Mouse (Mus musculus): ENCODE measurements around the gene Hid1.
"Not testable (repeated sequence)": the region's sequence is repeated elsewhere in the genome, so short reads cannot be mapped to it uniquely, and the experiment has no call there.

The Hid1 gene

GRCm38 (mm10) chr11:115367395-115367944 is at the start of gene Hid1:
Hid1 (minus strand) TSS chr11:115367756.
- peak; percentile 72 to 82 for DNase-seq (ENCODE audit: low spot score in 2 of 2)

GRCm38 (mm10) chr11:115409556-115409955 is 42.0 kb upstream of the Hid1 start:
- no peak for DNase-seq (ENCODE audit: low spot score in 2 of 2)

- no peak for DNase-seq (ENCODE audit: low spot score in 2 of 2)
Observed at GRCm38 (mm10) chr11:115408266-115408920, 40.8 kb upstream of the Hid1 start.

- DNase-seq (ENCODE audit: low spot score in 2 of 2), result no peak
Observed at GRCm38 (mm10) chr11:115406858-115407401, 39.4 kb upstream of the Hid1 start.

GRCm38 (mm10) chr11:115405723-115406122 is 38.2 kb upstream of the Hid1 start:
- no peak for DNase-seq (ENCODE audit: low spot score in 2 of 2)

- DNase-seq (ENCODE audit: low spot score in 2 of 2), result peak; percentile 70 to 85
Observed at GRCm38 (mm10) chr11:115403338-115404124, 36.0 kb upstream of the Hid1 start, which contains the start of gene Mrpl58. Mrpl58 (plus strand) TSS chr11:115403752.

- DNase-seq (ENCODE audit: low spot score in 2 of 2), result no peak
Observed at GRCm38 (mm10) chr11:115400630-115401391, 33.3 kb upstream of the Hid1 start.

GRCm38 (mm10) chr11:115400126-115400525 is 32.6 kb upstream of the Hid1 start:
- no peak for DNase-seq (ENCODE audit: low spot score in 2 of 2)

GRCm38 (mm10) chr11:115398085-115398484 is 30.5 kb upstream of the Hid1 start:
- no peak for DNase-seq (ENCODE audit: low spot score in 2 of 2)

- no peak for DNase-seq (ENCODE audit: low spot score in 2 of 2)
Observed at GRCm38 (mm10) chr11:115393721-115394325, 26.3 kb upstream of the Hid1 start.

- DNase-seq (ENCODE audit: low spot score in 2 of 2), result no peak
Observed at GRCm38 (mm10) chr11:115391358-115391757, 23.8 kb upstream of the Hid1 start.

- not testable (repeated sequence) for DNase-seq (ENCODE audit: low spot score in 2 of 2)
Observed at GRCm38 (mm10) chr11:115386859-115387258, 19.3 kb upstream of the Hid1 start.

GRCm38 (mm10) chr11:115384587-115384986 is 17.0 kb upstream of the Hid1 start:
- no peak for DNase-seq (ENCODE audit: low spot score in 2 of 2)

- peak; percentile 66 to 71 for DNase-seq (ENCODE audit: low spot score in 2 of 2)
Observed at GRCm38 (mm10) chr11:115383701-115384474, 16.3 kb upstream of the Hid1 start.

- DNase-seq (ENCODE audit: low spot score in 2 of 2), result no peak
Observed at GRCm38 (mm10) chr11:115382891-115383290, 15.3 kb upstream of the Hid1 start.

GRCm38 (mm10) chr11:115381743-115382539 is 14.4 kb upstream of the Hid1 start, which contains the start of gene Cdr2l:
Cdr2l (plus strand) TSS chr11:115381916.
- peak; percentile 76 to 85 for DNase-seq (ENCODE audit: low spot score in 2 of 2)

GRCm38 (mm10) chr11:115381276-115381675 is 13.7 kb upstream of the Hid1 start:
- no peak for DNase-seq (ENCODE audit: low spot score in 2 of 2)

- DNase-seq (ENCODE audit: low spot score in 2 of 2), result no peak
Observed at GRCm38 (mm10) chr11:115377854-115378253, 10.3 kb upstream of the Hid1 start.

- no peak for DNase-seq (ENCODE audit: low spot score in 2 of 2)
Observed at GRCm38 (mm10) chr11:115377254-115377653, 9.7 kb upstream of the Hid1 start.
